Mouse (Mus musculus): ENCODE results near the gene Rps3a1. TPM values are rescaled to one million over a fixed set of nuclear protein-coding genes. Genes with fewer than 3 reads are reported as not detected.

Rps3a1 gene
- polyA plus RNA-seq (2012; rRNA removed) = 363 and 371 TPM in 2 replicates

DNA sequence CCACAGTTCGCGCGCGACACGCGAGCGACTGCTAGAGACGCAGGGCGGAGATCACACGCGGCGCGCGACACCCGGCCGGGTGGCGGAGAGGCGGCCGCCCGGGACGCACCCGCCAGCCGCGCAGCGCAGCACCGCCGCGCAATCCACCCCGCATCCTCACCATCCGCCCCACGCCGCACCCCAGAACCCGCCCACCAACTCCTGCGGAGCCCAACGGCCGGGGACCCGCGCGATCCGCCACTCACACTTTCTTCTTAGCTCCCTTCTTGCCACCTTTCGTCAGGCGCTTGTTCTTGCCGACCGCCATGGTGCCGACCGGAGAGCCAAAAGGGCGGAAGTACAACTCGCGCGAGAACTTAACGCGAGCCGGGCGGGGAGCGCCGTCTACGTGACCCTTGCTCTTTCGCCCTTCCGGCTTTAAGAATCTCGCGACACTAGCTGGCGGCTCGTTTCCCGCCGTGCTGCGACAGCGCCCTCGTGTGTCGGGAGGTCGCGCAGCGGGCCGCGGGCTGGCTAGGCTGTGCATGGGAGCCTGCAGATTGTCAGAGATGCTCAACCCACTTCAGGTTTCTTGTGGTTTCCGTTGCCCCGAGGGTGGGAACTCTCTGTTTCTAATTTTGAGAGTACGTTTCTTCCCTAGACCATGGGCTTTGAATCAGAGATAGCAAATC lies at the start of gene Rps3a1:
Rps3a1 (minus strand) TSS at position 440 of the 671 bp plus-strand sequence.
- DNase-seq (ENCODE audit: low read depth, low spot score) = peak; percentile 88
- under 1% methylated on average over 68 of the region's 77 CpGs for WGBS

DNA sequence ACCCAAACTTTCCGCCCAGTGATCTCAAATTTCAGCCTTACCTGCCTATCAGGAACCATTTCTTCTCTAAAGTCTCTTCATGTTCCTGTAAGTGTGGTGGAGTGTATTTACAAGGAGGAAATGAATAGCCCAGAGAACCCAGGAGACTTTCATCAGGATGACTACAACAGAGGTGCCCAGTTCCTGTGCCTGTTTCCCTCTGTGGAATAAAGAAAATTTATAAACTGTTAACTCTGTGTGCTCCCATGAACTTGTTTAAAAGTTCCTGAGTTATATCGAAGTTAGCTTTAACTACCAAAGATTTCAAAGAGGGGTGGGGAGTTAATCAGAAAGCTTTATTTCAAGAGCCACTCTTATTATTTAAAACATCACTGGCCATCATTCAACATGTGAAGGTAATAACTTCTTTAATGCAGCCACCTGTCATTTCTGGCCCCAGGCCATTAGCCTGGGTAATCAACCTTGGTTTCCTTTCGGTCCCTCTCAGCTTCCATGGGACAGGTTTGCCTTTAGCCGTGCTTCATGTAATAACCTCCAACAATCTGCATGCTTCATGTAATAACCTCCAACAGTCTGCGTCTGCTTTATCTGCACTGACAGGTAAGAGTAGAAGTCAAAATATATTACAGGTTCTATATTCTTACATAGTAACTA lies 45.4 kb upstream of the Rps3a1 start:
- 34% methylated on average over 5 of the region's 5 CpGs for WGBS
- DNase-seq (ENCODE audit: low read depth, low spot score) = no peak

DNA sequence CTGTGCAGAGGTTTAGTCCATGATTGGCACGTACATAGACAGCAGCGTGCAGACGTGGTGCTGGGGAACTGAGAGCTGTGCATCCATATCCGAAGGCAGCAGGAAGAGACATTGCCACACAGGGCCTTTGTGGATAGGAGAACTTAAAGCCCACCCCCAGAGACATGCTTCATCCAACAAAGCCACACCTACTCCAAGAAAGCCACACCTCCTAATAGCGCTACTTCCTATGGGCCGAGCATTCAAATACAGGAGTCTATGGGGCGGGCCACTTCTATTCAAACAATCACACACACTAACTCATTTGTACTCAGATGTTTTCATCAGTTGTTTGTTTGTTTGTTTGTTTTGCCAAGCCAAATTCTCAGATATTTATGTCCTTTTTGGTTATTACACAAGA lies 42.0 kb upstream of the Rps3a1 start:
- WGBS = 90% methylated on average over 7 of the region's 7 CpGs
- DNase-seq (ENCODE audit: low read depth, low spot score) = no peak

DNA sequence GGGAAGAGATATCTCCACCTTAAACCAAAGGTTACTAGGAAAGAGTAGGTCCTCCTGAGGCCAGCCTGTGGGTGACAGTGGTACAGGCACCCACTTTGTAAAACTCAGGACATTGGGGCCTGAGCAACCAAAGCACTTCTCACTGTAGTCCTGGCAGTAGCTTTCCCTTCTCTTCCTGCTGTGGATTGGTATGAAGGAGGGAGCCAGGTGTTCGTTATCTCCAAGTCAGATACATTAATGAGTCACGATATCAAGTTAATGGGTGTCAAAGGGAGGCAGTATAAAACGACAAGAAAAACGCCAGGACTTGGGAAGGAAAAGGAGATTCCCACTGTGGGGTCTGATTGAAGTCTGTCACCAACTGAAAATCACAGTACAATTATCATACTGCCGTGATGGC lies 38.6 kb upstream of the Rps3a1 start:
- DNase-seq (ENCODE audit: low read depth, low spot score) = no peak
- 33% methylated on average over 5 of the region's 5 CpGs for WGBS

DNA sequence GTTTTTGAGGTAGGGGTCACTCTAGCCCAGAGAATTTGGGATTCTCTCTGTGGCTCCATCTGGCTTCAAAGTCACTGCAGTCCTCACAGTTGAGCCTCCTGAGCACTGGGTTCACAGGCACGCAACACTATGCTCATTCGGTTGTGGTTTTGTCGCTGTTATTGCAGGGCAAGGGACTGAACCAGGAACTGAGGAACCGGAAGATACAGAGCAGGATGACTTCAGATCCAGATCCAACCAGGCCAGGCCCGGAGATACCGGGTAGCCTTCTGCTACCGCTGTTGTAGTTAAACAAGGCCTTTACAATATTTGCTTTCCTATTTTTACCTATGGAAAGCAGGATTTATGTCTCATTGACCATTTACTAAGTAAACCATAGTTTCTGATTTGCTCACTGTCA lies 37.2 kb upstream of the Rps3a1 start:
- 33% methylated on average over 7 of the region's 7 CpGs for WGBS
- peak; percentile 51 for DNase-seq (ENCODE audit: low read depth, low spot score)

DNA sequence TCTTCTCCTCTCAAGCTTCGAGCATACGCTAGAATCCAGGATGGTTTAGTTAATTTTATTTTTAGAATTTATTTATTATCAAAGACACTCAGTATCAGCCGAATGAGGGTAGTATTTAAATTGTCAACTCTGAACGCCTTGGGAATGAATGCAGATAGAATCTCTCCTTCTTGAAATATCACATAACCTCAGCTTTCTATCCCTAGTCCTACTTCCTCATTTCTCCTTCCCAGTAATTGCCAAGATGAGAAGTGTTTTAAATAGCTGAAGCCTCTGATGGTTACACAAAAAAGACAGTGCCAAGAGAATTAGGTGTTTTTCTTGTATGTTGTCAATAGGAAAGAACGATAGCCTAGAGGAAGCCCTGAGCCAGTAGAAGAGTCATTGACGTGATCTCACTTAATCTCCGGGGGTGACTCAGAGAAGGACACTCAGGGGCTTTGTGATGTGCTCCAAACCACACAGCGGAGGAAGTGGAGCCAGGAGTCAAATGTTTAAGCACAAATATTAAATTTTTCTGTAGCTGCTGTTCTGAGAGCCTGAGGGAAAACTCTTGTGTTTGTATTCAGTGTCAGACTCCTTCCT lies 26.4 kb upstream of the Rps3a1 start:
- WGBS = 64% methylated on average over 8 of the region's 8 CpGs
- DNase-seq (ENCODE audit: low read depth, low spot score) = no peak

DNA sequence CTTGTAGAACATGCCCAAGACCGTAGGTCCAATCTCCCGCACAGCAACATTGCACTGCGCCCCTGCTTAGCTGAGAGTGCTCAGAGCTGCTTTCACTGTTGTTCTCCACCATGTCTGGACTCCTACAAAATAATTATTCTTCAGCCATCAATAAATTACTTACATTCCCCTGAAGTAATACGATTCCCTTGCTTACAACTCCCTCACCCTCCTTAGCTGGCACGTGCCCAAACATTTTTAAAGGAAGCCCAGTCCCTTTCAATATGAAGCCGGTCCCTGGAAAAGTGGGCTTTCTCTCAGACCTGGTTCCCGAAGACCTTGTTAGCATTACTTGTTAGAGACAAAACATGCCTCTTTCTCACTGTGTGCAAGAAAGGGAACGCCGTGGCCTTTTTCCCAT lies 7.0 kb upstream of the Rps3a1 start:
- DNase-seq (ENCODE audit: low read depth, low spot score) = no peak
- WGBS = 76% methylated on average over 9 of the region's 9 CpGs

DNA sequence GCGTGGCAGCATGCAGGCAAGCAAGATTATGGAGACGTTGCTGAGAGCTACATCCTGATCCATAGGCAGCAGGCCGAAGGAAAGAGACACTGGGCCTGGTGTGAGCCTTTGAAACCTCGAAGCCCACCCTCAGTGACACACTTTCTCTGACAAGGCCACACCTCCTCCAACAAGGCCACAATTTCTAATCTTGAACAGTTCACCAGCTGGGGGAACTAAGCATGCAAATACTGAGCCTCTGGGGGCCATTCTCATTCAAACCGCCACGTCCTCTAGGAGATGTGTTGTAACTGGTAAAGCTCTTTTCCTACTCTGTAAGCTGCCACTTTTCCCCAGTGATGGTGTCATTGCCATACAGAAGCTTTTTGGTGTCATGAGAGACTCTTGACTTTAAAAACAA lies 6.6 kb upstream of the Rps3a1 start:
- 86% methylated on average over 6 of the region's 6 CpGs for WGBS
- no peak for DNase-seq (ENCODE audit: low read depth, low spot score)

DNA sequence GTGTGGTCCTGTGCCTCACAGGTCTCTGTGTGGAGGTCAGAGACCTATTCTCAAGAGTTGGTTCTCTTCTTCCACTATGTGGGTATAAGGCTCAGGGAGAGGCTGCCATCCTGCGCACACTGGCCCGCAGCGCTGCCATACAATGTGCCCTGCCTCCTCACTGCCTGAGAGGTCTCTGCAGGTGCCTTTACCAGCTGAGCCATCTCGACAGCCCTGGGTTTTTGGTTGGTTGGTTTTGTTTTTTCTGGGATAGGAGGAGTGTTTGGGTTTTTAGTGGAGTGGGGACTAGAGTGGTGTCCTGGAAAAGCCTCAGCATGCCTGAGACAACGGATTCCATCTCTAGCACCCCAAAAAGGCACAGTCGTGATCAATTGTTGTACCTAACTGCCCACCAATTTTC lies 841 bp upstream of the Rps3a1 start:
- no peak for DNase-seq (ENCODE audit: low read depth, low spot score)
- WGBS = 83% methylated on average over 6 of the region's 6 CpGs

DNA sequence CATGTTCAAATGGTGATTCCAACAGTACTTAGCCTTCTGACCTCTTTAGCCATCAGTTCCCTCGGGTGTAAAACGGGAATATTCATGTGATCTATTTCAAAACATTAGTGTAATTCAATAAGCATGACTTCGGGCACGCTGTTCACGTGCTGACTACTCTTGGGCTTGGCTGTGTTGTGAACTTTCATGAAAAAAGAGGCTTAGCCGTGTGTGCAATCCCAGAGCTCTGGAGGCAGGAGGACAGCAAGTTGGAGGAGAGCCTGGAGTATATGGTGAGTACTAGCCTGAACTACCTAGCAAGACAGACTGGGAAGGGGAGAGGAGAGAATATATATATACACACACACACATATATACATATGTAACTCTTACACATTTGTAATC lies 424 bp upstream of the Rps3a1 start:
- DNase-seq (ENCODE audit: low read depth, low spot score) = no peak
- 23% methylated on average over 6 of the region's 6 CpGs for WGBS

DNA sequence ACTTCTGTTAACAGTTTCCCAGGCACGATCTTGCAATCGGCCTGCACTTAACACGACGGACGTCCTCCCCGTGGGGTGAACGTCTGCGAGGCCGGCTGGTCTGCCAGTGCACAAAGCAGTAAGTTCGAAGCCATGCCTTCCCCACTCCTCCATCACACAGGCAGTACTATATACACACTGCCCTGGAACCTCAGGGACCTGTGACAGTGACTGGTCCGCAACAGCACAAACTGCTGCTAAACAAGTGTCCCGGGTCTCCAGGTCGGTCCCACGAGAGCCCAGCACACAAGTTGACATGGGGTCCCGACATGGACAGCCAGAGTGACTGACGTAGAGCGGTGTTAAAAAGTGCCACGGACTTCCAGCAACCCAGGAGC lies 628 bp downstream of the Rps3a1 start:
- under 1% methylated on average over 18 of the region's 18 CpGs for WGBS
- no peak for DNase-seq (ENCODE audit: low read depth, low spot score)

DNA sequence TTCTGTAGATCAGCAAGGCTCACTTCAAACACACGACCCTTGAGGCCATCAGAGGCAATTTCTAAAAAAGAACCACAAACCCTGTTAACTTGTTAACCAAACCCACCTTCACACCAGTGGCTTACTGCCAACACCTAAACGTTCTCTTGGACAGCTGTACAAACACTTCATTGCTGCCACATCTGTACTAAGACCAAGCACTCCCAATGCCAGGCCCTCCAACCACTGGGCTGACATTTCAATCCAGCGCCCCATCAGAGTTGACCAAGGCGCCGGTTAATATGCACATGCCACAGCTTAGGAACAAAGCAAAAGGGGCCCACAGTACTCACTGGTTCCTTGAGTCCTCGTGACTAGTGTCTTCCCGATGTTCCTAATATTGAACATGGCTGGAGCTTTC lies 1.1 kb downstream of the Rps3a1 start:
- DNase-seq (ENCODE audit: low read depth, low spot score) = no peak
- 3% methylated on average over 7 of the region's 7 CpGs for WGBS

DNA sequence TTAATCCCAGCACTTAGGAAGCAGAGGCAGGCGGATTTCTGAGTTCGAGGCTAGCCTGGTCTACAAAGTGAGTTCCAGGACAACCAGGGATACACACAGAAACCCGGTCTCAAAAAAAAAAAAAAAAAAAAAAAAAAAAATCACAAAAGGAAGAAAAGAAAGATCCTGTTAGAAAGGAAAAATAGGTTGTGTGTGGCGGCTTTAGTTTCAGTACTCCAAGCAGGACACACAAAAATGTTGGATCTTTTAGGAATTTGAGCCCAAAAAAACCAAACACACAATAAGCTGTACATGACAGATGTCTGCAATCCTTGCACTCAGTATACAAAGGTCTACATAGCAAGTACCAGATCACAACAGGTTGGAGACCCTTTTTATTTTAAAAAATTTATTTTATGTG lies 2.8 kb downstream of the Rps3a1 start:
- 86% methylated on average over 4 of the region's 4 CpGs for WGBS

DNA sequence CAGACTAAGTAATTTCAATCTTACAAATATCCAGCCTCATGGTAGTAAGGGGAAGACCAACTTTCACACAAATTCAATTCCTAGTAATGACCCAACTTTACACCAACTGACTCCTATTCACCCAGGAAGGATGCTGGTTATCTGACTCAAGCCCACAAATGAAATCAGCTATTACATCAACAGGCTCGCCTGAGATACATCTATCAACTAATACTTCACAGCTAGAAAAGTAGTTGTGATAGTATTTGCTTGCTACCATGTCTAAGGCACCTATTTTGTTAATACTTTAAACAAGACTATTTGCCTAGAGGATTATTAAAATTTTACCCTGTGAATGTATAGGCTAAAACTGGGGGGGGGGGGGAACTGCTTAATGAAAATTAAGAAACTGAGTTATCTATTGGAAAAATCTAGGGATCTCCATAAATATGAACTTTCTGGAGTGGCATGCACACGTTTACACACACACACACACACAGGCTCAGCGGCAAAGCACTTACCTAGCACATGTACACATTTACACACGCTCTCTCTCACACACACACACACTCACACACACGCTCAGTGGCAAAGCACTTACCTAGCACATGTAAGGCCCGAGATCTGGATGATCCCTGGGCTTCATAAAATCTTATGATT lies 5.4 kb downstream of the Rps3a1 start:
- 85% methylated on average over 6 of the region's 6 CpGs for WGBS
- DNase-seq (ENCODE audit: low read depth, low spot score) = no peak

More for the DNA sequence above, 2.8 kb downstream of the Rps3a1 start:
- DNase-seq (ENCODE audit: low read depth, low spot score) = no peak

DNA sequence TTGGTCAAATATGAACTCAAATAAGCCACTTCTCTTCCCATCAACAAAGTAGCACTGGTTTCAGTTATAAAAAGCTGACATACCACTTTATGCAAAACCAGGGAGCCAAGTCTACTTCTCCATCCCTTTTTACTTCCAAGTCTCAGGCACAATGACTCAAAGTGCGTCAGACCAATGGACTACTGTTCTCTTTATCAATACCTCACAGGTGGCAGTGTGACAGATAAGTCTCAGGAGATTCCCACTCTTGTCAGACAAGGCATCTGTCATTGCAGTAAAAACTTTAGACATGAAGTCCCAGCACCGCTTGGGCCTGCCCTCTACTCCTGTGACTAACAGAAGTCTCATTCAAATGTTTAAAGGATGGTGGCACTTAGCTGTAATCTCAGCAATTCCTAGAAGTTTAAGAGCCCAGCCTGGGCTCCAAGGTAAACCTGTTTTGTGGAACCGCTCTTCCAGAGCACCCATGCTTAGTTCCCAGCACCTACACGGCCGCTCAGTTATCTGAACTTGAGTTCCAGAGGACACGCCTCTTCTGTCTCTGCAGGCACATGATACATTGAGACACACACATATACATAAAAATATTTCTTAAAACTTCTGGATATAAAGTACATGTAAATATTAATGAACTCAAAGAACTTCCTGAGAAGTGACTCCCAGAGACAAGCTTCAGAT lies 6.5 kb downstream of the Rps3a1 start:
- WGBS = 88% methylated on average over 6 of the region's 6 CpGs
- no peak for DNase-seq (ENCODE audit: low read depth, low spot score)

DNA sequence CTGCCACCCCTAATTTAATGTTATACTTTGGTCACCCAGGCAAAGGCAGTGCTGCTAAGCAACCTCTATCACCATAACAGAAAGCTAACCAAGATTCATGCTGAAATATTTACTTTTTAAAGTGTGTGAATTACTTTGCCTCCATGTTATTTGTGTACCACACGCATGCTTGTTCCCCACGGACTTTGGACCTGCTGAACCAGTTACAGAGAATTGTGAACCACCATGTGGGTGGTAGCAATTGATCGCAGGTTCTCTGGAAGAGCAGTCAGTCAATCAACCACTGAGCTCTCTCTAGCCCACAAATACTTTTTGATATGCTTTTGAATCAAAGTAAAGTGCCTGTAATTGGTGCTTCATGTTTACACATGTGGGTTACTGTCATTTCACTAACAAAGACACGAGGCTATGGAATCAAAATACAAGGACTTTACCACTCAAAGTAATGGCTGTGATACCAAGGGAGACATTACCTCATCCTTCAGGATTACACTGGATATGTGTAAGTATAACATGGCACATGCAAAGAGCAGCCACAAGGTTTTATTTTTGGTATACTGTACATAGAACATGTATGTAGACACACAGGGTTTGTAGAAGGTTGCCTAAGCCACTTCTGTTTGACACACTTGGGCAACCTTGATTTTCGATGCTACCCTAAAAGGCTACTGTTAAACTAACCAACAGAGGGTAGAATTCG lies 7.4 kb downstream of the Rps3a1 start:
- WGBS = 53% methylated on average over 6 of the region's 6 CpGs
- no peak for DNase-seq (ENCODE audit: low read depth, low spot score)

DNA sequence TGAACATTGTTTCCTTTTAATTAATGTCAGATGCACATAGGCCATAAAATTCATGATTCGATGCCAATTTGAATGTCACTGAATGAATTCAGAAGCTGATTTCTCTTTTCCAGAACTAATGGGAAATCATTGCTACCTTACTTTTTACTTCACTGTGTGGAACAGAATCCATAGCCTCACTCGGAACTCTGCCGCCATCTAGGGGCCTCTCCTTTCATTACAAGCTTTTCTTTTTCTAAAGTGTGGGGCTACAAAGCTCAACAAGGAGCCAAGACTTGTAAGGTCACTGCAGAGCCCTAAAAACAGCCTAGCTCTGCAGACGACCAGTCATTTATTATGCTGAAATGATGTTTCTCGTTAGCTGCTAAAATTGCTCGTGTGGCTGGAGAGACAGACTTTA lies 12.7 kb downstream of the Rps3a1 start:
- WGBS = 16% methylated on average over 6 of the region's 6 CpGs
- DNase-seq (ENCODE audit: low read depth, low spot score) = no peak

DNA sequence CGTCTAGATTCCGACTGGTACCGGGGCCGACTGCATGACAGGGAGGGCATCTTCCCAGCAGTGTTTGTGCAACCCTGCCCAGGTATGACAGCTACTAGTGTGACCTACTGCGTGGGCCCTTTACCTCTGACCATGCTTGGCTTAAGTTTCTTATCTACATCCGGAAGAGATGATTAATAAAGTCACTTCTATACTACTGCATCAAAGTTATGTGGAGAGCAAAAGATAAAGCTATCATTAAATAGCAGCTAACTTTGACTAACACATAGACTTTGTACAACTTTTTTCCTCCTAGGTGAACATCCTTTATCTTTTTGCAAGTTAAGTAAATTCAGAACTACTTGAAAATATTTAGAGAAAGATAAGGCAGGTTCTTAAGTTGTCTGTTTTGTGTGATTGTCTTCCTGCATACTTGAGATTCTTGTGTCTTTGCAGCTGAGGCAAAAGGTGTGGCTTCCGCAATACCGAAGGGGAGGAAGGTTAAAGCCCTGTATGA lies 19.2 kb downstream of the Rps3a1 start:
- 83% methylated on average over 8 of the region's 8 CpGs for WGBS
- DNase-seq (ENCODE audit: low read depth, low spot score) = no peak

DNA sequence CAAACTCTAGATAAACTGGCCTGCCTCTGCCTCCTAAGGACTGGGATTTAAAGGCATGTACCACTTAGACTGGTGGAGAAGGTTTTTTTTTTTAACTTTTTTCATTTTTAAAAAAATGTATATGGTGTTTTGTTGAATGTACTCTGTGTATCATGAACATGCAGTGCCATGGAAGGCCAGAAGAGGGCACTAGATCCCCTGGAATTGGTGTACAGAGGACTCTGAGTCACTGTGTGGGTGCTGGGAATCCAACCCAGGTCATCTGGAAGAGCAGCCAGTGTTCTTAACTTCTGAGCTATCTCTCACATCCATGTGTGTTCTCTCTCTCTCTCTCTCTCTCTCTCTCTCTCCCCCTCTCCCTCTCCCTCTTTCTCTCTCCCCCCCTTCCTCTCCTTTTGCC lies 20.3 kb downstream of the Rps3a1 start:
- DNase-seq (ENCODE audit: low read depth, low spot score) = no peak

Measured in large intestine, adult 2 months (tissue).